Mouse (Mus musculus) heart, adult 2 months (tissue): ENCODE results near the gene Prpf6. TPM values are rescaled to one million over a fixed set of nuclear protein-coding genes. Genes with fewer than 3 reads are reported as not detected.

Source experiments
- DNase-seq, 2 experiments: peaks; one replicate each; pipeline ENCODE4 v3.0.0; 2021
- H3K27ac ChIP-seq: fragments of 200-600 bp; 2 replicates; pipeline ENCODE4 v1.8.1; 2022
- H3K27me3 ChIP-seq: fragments of 200-500 bp; 2 replicates; pipeline ENCODE4 v1.6.1; 2012; ENCODE audit warnings: mild to moderate bottlenecking, low read length, inconsistent platforms, mixed read lengths; ENCODE audit not compliant: control insufficient read depth, insufficient read depth
- H3K36me3 ChIP-seq: fragments of 200-500 bp; 2 replicates; pipeline ENCODE4 v1.6.1; 2012; ENCODE audit warnings: low read length, inconsistent platforms; ENCODE audit not compliant: control insufficient read depth, insufficient read depth
- H3K4me1 ChIP-seq: fragments of 200-500 bp; 2 replicates; pipeline ENCODE4 v1.6.1; 2011; ENCODE audit warnings: low read length; ENCODE audit not compliant: control insufficient read depth, insufficient read depth
- H3K4me3 ChIP-seq: fragments of 200-600 bp; 2 replicates; pipeline ENCODE4 v1.8.1; 2022
- H3K79me2 ChIP-seq: fragments of 200-500 bp; replicated peaks from 2 replicates; pipeline ENCODE4 v1.6.1; 2012; ENCODE audit warnings: mild to moderate bottlenecking, inconsistent platforms, low read length, moderate library complexity, mixed read lengths; ENCODE audit not compliant: control insufficient read depth, insufficient read depth
- H3K9ac ChIP-seq: fragments of 200-500 bp; 2 replicates; pipeline ENCODE4 v1.6.1; 2012; ENCODE audit warnings: low read depth, mild to moderate bottlenecking, control low read depth, inconsistent platforms, low read length, mixed read lengths
- CTCF ChIP-seq: fragments of 200-600 bp; IDR thresholded peaks from 2 replicates; pipeline ENCODE4 v1.8.1; 2022; ENCODE audit warnings: antibody characterized with exemption, mild to moderate bottlenecking, moderate library complexity
- EP300 ChIP-seq: fragments of 200-500 bp; IDR thresholded peaks from 2 replicates; pipeline ENCODE4 v1.6.1; 2011; ENCODE audit warnings: low read depth, low read length, control low read depth; ENCODE audit not compliant: insufficient read depth
- POLR2A ChIP-seq: fragments of 200-500 bp; IDR thresholded peaks from 2 replicates; pipeline ENCODE4 v1.6.1; 2011; ENCODE audit warnings: mild to moderate bottlenecking, low read depth, low read length, control low read depth; ENCODE audit not compliant: insufficient read depth
- WGBS: fragments of 180-500 bp; shearing (Covaris S2); methylation state at CpG from one replicate; pipeline ENCODE4 v1.1.7; 2018; 5-methylcytosine and 5-hydroxymethylcytosine counted together
- intact Hi-C: fragments of 180-260 bp; cut with DNase I; formaldehyde crosslinking; loops from one replicate; pipeline ENCODE4 v1.15.1; 2025
- polyA plus RNA-seq: library from polyadenylated mRNA; depleted of rRNA; stranded (reverse); fragments of >200 nt; gene quantifications from 2 replicates; pipeline ENCODE4 v1.2.3, GENCODE M21; 2012
- total RNA-seq, 2 experiments: library from RNA; stranded (reverse); gene quantifications; 2 replicates each; pipeline ENCODE4 v1.2.3; 2021

Gene Prpf6
- total and polyA plus RNA-seq, 3 experiments = 13.8 to 38.6 (median 35.3) TPM

GRCm38 (mm10) chr2:181567338-181567737 lies 24.3 kb upstream of the Prpf6 start:
- H3K27me3 ChIP-seq = no peaks in the 10 kb centered on the region
- no peaks in the 10 kb centered on the region; the same call in 1 of the 2 replicates for H3K36me3 ChIP-seq
- no peaks in the 10 kb centered on the region for H3K4me1 ChIP-seq
- H3K9ac ChIP-seq = no peak overlapping the region
- TF ChIP-seq POLR2A (no peak), EP300 (no peak), CTCF (no peak)
- intact Hi-C loops = no loop called here
- no peaks in the 10 kb centered on the region for H3K79me2 ChIP-seq
- H3K27ac ChIP-seq = no peak overlapping the region
- 93% methylated on average over 3 of the region's 3 CpGs for WGBS
- DNase-seq = no peak
- H3K4me3 ChIP-seq = no peak overlapping the region

- peak; percentile 81 for TF ChIP-seq CTCF
- 0 out of 2 replicates have a peak, but pooled peaks have one; percentile 27 for TF ChIP-seq EP300
- TF ChIP-seq POLR2A = no peak
- H3K27me3 ChIP-seq = no peaks in the 10 kb centered on the region
- intact Hi-C loops = loop anchor here (1.0 kb wide), 1 partner anchor 176 kb away; no protein-coding TSS in a partner anchor
- H3K36me3 ChIP-seq = no peaks in the 10 kb centered on the region
- no peak overlapping the region for H3K9ac ChIP-seq
- peak; percentile 41 to 59 for DNase-seq
- no peak overlapping the region for H3K27ac ChIP-seq
- H3K4me3 ChIP-seq = no peak overlapping the region
- no peaks in the 10 kb centered on the region for H3K79me2 ChIP-seq
- no peaks in the 10 kb centered on the region; the same call in 1 of the 2 replicates for H3K4me1 ChIP-seq
- WGBS = 63% methylated on average over 7 of the region's 7 CpGs
These were observed 23.2 kb upstream of the Prpf6 start for GRCm38 (mm10) chr2:181568272-181569008.

DNA sequence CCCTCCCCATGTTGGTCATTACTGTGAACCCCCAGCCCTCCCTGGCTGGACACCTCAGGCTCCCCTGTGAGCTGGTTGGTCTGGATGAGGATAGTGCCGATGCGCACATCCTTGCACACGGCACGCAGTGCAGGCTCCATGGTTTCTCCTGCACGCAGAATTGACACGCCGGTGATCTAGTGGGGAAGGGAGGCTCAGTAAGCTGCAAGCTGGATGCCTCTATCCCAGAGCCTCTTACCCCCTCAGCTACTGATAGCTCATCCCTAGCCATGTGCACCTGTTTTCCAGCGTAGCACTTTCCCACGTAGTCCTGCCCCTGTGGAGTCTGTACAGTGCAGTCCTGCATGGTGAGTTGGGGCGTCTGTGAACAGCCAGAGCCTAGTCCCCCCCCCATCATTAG lies 21.8 kb upstream of the Prpf6 start:
- 95% methylated on average over 10 of the region's 10 CpGs for WGBS
- no peak for TF ChIP-seq CTCF
- TF ChIP-seq EP300 = no peak
- no peak for TF ChIP-seq POLR2A
- no peaks in the 10 kb centered on the region for H3K36me3 ChIP-seq
- H3K27ac ChIP-seq = no peak overlapping the region
- DNase-seq = peak in 1 of 2 experiments; percentile 13
- intact Hi-C loops = no loop called here
- H3K4me3 ChIP-seq = no peak overlapping the region
- no peaks in the 10 kb centered on the region; the same call in 1 of the 2 replicates for H3K4me1 ChIP-seq
- no peaks in the 10 kb centered on the region for H3K27me3 ChIP-seq
- H3K9ac ChIP-seq = no peak overlapping the region
- no peaks in the 10 kb centered on the region for H3K79me2 ChIP-seq

DNA sequence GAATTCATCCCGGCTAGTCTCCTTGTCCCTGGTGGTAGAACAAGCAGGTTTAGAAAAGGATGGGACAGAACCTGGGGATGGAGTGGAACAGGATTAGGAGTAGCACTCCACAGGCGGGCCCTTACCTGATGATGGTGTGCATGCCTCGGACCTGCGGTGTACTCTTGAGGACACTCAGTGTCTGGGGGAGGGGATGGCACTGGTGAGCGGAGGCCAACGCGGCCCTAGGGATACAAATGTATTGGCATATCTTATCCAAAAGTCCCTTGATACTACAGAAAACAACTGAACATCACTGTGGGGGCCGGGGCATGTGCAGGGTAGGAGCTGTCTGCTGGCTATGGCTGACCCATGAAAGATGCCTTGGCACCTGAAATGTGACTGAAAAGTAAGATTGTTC lies 21.3 kb upstream of the Prpf6 start:
- no peak for TF ChIP-seq POLR2A
- no peak for TF ChIP-seq CTCF
- TF ChIP-seq EP300 = no peak
- WGBS = 76% methylated on average over 8 of the region's 8 CpGs
- Histone ChIP-seq H3K36me3 (no peaks in the 10 kb centered on the region), H3K27ac (no peak overlapping the region), H3K27me3 (no peaks in the 10 kb centered on the region), H3K9ac (no peak overlapping the region), H3K4me3 (no peak overlapping the region), H3K4me1 (no peaks in the 10 kb centered on the region; the same call in 1 of the 2 replicates), H3K79me2 (no peaks in the 10 kb centered on the region)
- no peak for DNase-seq
- intact Hi-C loops = no loop called here

DNA sequence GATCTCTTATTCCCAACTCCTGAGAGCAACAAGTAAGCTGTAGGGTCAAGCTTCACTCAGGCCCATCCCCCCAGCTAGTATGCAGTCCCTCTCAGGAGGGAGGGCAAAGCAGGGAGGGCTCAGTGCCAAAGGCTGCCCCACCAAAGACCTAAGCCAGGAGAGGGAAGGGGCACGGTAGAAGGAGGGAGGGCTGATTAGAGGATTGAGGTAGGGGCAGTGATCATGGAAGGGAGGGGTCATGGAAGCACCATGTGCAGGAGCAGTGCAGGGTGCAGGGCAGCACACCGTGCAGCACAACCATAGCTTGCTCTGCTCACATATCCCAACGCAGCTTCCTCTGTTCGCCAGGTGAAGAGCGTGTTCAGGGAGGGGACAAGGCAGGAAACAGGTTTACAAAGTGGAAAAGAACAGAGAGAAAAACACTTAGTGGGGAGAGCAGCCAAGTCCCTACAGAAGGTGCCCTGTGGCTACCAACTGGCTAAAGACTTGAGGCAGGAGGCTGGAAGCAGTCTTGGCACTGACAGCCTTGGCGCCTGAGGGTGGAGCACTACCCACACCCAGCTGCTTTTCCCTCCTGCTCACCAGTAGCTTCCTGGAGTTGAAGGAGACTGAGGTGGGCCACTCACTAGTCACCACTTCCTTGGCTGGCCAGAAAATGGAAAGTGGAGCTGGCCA lies 20.6 kb upstream of the Prpf6 start:
- 58% methylated on average over 6 of the region's 6 CpGs for WGBS
- Histone ChIP-seq H3K27ac (no peak overlapping the region), H3K36me3 (no peaks in the 10 kb centered on the region), H3K4me3 (no peak overlapping the region), H3K27me3 (no peaks in the 10 kb centered on the region), H3K4me1 (no peaks in the 10 kb centered on the region; the same call in 1 of the 2 replicates), H3K79me2 (no peaks in the 10 kb centered on the region), H3K9ac (no peak overlapping the region)
- intact Hi-C loops = no loop called here
- no peak for DNase-seq
- TF ChIP-seq POLR2A (no peak), EP300 (no peak), CTCF (no peak)
